Mouse (Mus musculus) small intestine, adult 2 months (tissue): Measurements from ENCODE around the gene Ier2.

Experiments
- CTCF ChIP-seq: fragments of 200-500 bp; IDR thresholded peaks from 2 replicates; pipeline ENCODE4 v1.5.1; 2012; ENCODE audit warnings: low read depth, mild to moderate bottlenecking, control low read depth, inconsistent platforms, low read length, moderate library complexity, mixed read lengths; ENCODE audit not compliant: insufficient replicate concordance, insufficient read length; ENCODE audit errors: extremely low read depth
- POLR2A ChIP-seq: fragments of 200-500 bp; IDR thresholded peaks from 2 replicates; pipeline ENCODE4 v1.6.1; 2012; ENCODE audit warnings: low read depth, mild to moderate bottlenecking, control low read depth, inconsistent platforms, low read length, moderate library complexity

GRCm38 (mm10) chr8:84698288-84698687 lies 35.6 kb upstream of the Ier2 start:
- TF ChIP-seq POLR2A: no peak
- no peak for TF ChIP-seq CTCF
